Comparison of ENCODE assay signal across 22 mouse cellular contexts in genomic region chr3:95982129-95982528, GRCm38 (mm10).
"Had no signal": no experiment of that assay in that cellular context is flagged by ENCODE, and none has a peak within 500 bp of the region (broad histone marks: within the 10 kb centered on the region; RNA-seq: fewer than 3 reads in every experiment).

No protein-coding gene starts in this region.

- H3K27me3 ChIP-seq: lung, embryonic 15.5 days; neural tube, embryonic 13.5 days; neural tube, embryonic 15.5 days had no signal

- H3K27ac ChIP-seq: liver, embryonic 15.5 days; lung, embryonic 15.5 days; midbrain, embryonic 10.5 days; midbrain, embryonic 12.5 days; neural tube, embryonic 13.5 days; neural tube, embryonic 15.5 days had no signal

- H3K9me3 ChIP-seq: liver, embryonic 15.5 days; lung, embryonic 15.5 days; midbrain, embryonic 12.5 days; neural tube, embryonic 13.5 days; neural tube, embryonic 15.5 days had no signal

- H3K4me3 ChIP-seq: liver, embryonic 15.5 days; lung, embryonic 15.5 days; midbrain, embryonic 10.5 days; midbrain, embryonic 12.5 days; myocyte; neural tube, embryonic 13.5 days; neural tube, embryonic 15.5 days had no signal

- ATAC-seq: liver, postnatal 0 days; lung, postnatal 0 days; midbrain, embryonic 16.5 days had no signal

- H3K4me2 ChIP-seq: liver, embryonic 15.5 days; lung, embryonic 15.5 days; midbrain, embryonic 12.5 days; neural tube, embryonic 13.5 days; neural tube, embryonic 15.5 days had no signal

- H3K36me3 ChIP-seq: liver, embryonic 15.5 days; lung, embryonic 15.5 days had no signal

- DNase-seq: liver, postnatal 0 days; lung, adult 2 months; lung, postnatal 14 days; lung, postnatal 36 days; midbrain, embryonic 14.5 days; retina, postnatal 1 day; right cerebral cortex, adult 18-20 months; right cerebral cortex, postnatal 25 days; right cerebral cortex, postnatal 4 days; spleen, adult 18-20 months; thymus, adult 2 months; thymus, postnatal 25 days; thymus, postnatal 4 days had no signal

- H3K9ac ChIP-seq: liver, embryonic 15.5 days; liver, postnatal 0 days; lung, embryonic 15.5 days; midbrain, embryonic 12.5 days; neural tube, embryonic 13.5 days; neural tube, embryonic 15.5 days had no signal
